Mouse (Mus musculus): ENCODE results near the gene Dpp8.

GRCm38 (mm10) chr9:65036861-65037260, 4.6 kb downstream of the Dpp8 start:
- TF ChIP-seq EP300 (optimal IDR thresholded peaks at IDR 0.05) (no peak), CTCF (IDR thresholded peaks at IDR 0.05; ENCODE audit: low read depth) (no peak)

Measured in stomach, postnatal 0 days (tissue).